Mouse (Mus musculus) bone marrow macrophage, adult 2 months (primary cell): ENCODE data around the gene AC134908.4. TPM values are rescaled to one million over a fixed set of nuclear protein-coding genes. Genes with fewer than 3 reads are reported as not detected.

ENCODE experiments used
- H3K27ac ChIP-seq: 2 replicates; pipeline ENCODE4 v1.5.1; 2012; ENCODE audit warnings: low read depth, low read length; ENCODE audit not compliant: insufficient read depth
- H3K4me1 ChIP-seq: 2 replicates; pipeline ENCODE4 v1.6.1; 2012; ENCODE audit warnings: low read length; ENCODE audit not compliant: control insufficient read depth, insufficient read depth
- H3K4me3 ChIP-seq: 2 replicates; pipeline ENCODE4 v1.5.1; 2012; ENCODE audit warnings: mild to moderate bottlenecking, low read length, moderate library complexity; ENCODE audit not compliant: insufficient read depth
- CTCF ChIP-seq: IDR thresholded peaks from 2 replicates; pipeline ENCODE4 v1.5.1; 2012; ENCODE audit warnings: low read depth, mild to moderate bottlenecking, low read length, moderate library complexity
- POLR2A ChIP-seq: IDR thresholded peaks from 2 replicates; pipeline ENCODE4 v1.6.1; 2012; ENCODE audit warnings: mild to moderate bottlenecking, low read depth, low read length, borderline replicate concordance
- polyA plus RNA-seq: library from polyadenylated mRNA; stranded (reverse); fragments of >200 nt; gene quantifications from 2 replicates; pipeline ENCODE4 v1.2.4, GENCODE M21; 2012; ENCODE audit not compliant: missing spikeins, insufficient read depth, insufficient read length

AC134908.4 gene
- polyA plus RNA-seq, 1 experiment: not detected

- TF ChIP-seq CTCF: no peak
- TF ChIP-seq POLR2A: no peak
- H3K4me1 ChIP-seq: peaks cover 6% of the 10 kb centered on the region
- H3K27ac ChIP-seq: no peak overlapping the region
- H3K4me3 ChIP-seq: no peak overlapping the region
Measured at GRCm38 (mm10) chr17:25837533-25837932, 42.1 kb upstream of the AC134908.4 start.

- no peak within 1 kb of the TSS for H3K27ac ChIP-seq
- TF ChIP-seq CTCF: no peak
- TF ChIP-seq POLR2A: no peak
- no peak within 1 kb of the TSS for H3K4me3 ChIP-seq
- peaks cover 6% of the 10 kb centered on the region for H3K4me1 ChIP-seq
Measured at GRCm38 (mm10) chr17:25837076-25837410, 41.6 kb upstream of the AC134908.4 start, which contains the start of gene Rhbdl1. Rhbdl1 (minus strand) TSS chr17:25837295.

DNA sequence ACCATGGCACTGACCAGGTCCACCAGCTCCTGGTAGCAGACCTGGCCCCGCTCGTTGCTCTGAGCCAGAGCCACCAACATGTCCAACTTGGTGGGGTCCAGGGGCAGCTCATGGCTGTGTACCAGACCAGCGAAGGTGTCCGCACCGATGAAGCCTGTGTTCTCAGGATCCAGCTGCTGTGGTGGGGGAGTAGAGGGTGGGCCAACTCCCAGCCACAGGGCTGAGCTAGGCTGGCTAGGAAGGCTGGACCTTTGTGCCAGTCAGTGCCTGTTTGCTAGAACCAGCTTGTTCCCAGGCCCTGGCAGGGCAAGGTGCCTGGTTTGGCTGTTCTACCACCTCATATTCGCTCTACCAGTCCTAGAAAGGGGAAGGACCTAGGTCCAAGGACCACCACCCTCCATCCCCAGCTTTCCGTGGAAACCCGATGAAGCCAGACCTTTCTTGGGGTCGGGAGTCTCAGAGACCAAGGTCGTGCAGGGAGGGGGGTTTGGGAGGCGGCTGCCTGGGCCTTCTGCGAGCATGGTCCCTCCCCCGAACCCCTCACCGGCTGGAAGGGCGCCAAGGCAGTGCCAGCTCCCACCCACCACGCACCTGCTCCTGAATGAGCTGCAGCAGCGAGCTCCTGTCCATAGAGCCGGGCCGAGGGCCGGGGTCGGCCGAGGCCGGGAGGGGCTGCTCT, 41.1 kb upstream of the AC134908.4 start:
- H3K4me3 ChIP-seq: no peak overlapping the region
- no peak overlapping the region for H3K27ac ChIP-seq
- TF ChIP-seq POLR2A: no peak
- no peak for TF ChIP-seq CTCF
- peaks cover 6% of the 10 kb centered on the region for H3K4me1 ChIP-seq

GRCm38 (mm10) chr17:25835816-25836215, 40.4 kb upstream of the AC134908.4 start:
- Histone ChIP-seq H3K4me1 (peaks cover 10% of the 10 kb centered on the region), H3K4me3 (no peak overlapping the region), H3K27ac (no peak overlapping the region)
- no peak for TF ChIP-seq CTCF
- no peak for TF ChIP-seq POLR2A

GRCm38 (mm10) chr17:25835301-25835700, 39.8 kb upstream of the AC134908.4 start:
- Histone ChIP-seq H3K4me3 (no peak overlapping the region), H3K27ac (no peak overlapping the region), H3K4me1 (peaks cover 10% of the 10 kb centered on the region)
- TF ChIP-seq CTCF: no peak
- TF ChIP-seq POLR2A: no peak

- peaks cover 14% of the 10 kb centered on the region for H3K4me1 ChIP-seq
- peak overlapping the region; percentile 92; the same call in 1 of the 2 replicates for H3K4me3 ChIP-seq
- no peak overlapping the region for H3K27ac ChIP-seq
Measured at GRCm38 (mm10) chr17:25834595-25835222, 39.2 kb upstream of the AC134908.4 start.

DNA sequence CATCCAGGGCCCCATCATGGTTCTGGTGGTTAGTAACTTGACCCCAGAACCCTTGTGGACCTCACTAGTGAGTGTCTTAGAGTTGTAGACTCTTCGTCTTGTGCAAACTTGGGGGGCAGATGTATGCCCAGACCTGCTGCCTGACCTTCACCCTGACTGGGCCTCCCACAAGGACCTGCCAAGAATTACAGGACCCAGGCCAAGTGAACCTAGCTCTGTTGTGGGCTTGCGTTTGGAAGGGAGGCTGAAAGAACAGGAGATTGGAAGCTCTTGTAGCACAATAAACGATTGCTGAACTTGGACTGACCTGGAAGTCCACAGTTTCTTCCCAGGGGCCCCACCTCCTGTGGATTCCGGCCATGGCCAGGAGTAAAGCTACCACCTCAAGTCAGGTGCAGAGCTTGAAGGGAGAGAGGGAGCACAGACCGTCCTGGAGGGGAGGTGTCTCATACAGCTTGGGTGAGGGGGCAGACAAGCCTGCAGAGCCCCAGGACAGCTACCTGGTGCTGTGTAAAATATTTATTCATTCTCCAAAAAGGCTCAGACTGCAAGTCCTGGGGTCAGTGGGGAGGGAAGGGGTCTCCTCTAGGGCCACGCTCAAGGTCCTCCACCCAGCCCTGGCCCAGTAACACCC, 38.6 kb upstream of the AC134908.4 start:
- H3K4me3 ChIP-seq: peak overlapping the region; percentile 92
- peak overlapping the region; percentile 99 for H3K27ac ChIP-seq
- TF ChIP-seq CTCF (no peak), POLR2A (no peak)
- H3K4me1 ChIP-seq: peaks cover 14% of the 10 kb centered on the region

More at GRCm38 (mm10) chr17:25834595-25835222, 39.2 kb upstream of the AC134908.4 start:
- TF ChIP-seq CTCF (no peak), POLR2A (no peak)

- TF ChIP-seq POLR2A (no peak), CTCF (no peak)
- H3K4me1 ChIP-seq: peaks cover 16% of the 10 kb centered on the region
- peak within 1 kb of the TSS; percentile 92 for H3K4me3 ChIP-seq
- peak within 1 kb of the TSS; percentile 99 for H3K27ac ChIP-seq
Measured at GRCm38 (mm10) chr17:25833291-25833663, 37.8 kb upstream of the AC134908.4 start, which contains the start of gene Stub1. Stub1 (minus strand) TSS chr17:25833404.

GRCm38 (mm10) chr17:25832436-25833290, 37.2 kb upstream of the AC134908.4 start:
- peak overlapping the region; percentile 99 for H3K27ac ChIP-seq
- peaks cover 18% of the 10 kb centered on the region for H3K4me1 ChIP-seq
- TF ChIP-seq POLR2A (no peak; the same call in 1 of the 2 replicates), CTCF (no peak)

More at GRCm38 (mm10) chr17:25832436-25833290, 37.2 kb upstream of the AC134908.4 start:
- peak overlapping the region; percentile 92 for H3K4me3 ChIP-seq
